Mouse (Mus musculus): ENCODE results near the gene Col27a1. TPM values are rescaled to one million over a fixed set of nuclear protein-coding genes. Genes with fewer than 3 reads are reported as not detected.

Col27a1 gene
- polyA plus RNA-seq, 1 experiment, result 1.4 TPM

DNA sequence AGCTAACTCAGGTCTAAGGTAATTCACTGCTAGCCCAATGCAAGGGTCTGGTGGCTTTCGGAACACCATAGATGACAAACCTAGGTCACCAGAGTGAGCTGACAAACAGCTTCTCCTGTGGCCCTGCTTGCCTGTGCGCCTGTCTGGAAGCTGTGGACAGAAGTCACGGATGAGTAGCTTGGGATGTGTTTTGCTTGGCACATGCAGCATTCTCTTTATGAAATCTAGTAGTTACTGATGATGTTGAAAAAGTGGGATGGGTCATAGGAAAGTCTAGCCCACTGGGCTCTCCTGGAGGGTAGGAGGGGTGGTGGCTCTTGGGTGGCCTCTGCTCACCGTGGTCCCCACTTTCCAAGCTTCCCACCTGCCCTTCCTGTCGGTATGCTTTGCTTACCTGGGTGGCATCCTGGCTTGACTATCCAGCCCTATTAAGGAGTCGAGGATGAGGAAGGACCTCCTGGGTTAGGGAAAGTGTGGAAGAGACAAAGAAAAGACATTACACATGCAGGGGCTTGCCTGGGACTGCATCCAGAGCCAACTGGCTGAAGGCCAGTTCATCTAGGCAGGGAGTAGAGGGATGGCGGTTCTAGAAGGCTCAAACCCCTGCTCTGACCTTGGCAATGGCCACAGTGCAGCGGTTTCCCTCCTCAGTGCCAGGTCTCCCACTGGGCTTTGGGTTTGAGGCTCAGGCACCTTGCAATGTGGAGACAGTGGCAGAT, 12.5 kb downstream of the Col27a1 start:
- Histone ChIP-seq H3K4me1 (ENCODE audit: control insufficient read depth, insufficient read depth, low read length) (no peaks in the 10 kb centered on the region), H3K4me3 (ENCODE audit: low read depth, low read length) (no peak overlapping the region), H3K36me3 (ENCODE audit: control insufficient read depth, insufficient read depth, low read length, poor library complexity, severe bottlenecking) (no peaks in the 10 kb centered on the region), H3K27me3 (ENCODE audit: control insufficient read depth, insufficient read depth, low read length, poor library complexity, severe bottlenecking) (no peaks in the 10 kb centered on the region), H3K9me3 (replicated peaks; ENCODE audit: control insufficient read depth, insufficient read depth, low read length, poor library complexity, severe bottlenecking) (no peaks in the 10 kb centered on the region), H3K9ac (ENCODE audit: low read depth, poor library complexity, severe bottlenecking) (no peak overlapping the region), H3K27ac (ENCODE audit: insufficient read depth, low read length) (no peak overlapping the region)
- no peak for TF ChIP-seq EP300 (IDR thresholded peaks at IDR 0.05; ENCODE audit: insufficient read depth, low read depth, low read length)
- no peak for TF ChIP-seq CTCF (IDR thresholded peaks at IDR 0.05; ENCODE audit: low read depth, low read length)
- TF ChIP-seq POLR2A (IDR thresholded peaks at IDR 0.05; ENCODE audit: insufficient read depth, low read length), result no peak

DNA sequence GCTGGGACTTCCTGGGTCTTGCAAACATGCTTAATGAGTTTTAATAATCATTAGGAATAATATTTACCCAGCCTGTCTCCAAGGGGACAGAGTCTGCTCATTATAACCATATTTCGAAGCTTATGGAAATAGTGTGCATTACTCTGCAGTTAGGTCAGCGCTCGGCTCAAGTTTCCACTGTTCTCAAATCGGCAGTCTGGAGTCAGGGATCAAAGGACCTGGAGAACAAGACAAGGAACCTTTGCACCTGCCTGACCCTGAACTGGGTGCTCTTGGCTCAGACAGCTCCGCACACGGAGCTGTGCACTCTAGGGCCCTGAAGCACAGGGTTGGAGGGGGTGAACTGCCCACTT, 13.1 kb downstream of the Col27a1 start:
- no peak overlapping the region for H3K27ac ChIP-seq (ENCODE audit: insufficient read depth, low read length)

DNA sequence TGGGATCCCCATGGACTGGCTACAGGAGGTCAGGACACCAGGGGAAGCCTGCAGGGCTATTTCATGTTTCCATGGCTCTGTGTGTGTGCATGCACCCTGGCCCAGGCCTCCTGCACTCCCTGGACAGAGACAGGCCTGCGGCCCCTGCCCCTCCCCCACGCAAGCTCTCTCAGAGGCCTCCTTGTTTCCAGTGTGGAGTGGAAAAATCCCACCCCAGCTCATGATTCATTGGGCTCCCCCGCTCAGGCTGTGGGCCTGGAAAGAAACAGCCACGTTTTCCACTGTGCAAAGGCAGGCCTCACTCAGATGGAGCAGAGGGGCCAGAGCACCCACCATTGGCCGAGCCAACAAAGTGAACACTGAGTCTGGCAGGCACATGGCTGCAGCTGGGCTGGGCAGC, 15.1 kb downstream of the Col27a1 start:
- no peak overlapping the region for H3K9ac ChIP-seq (ENCODE audit: low read depth, poor library complexity, severe bottlenecking)
- H3K36me3 ChIP-seq (ENCODE audit: control insufficient read depth, insufficient read depth, low read length, poor library complexity, severe bottlenecking), result no peaks in the 10 kb centered on the region
- H3K27me3 ChIP-seq (ENCODE audit: control insufficient read depth, insufficient read depth, low read length, poor library complexity, severe bottlenecking), result no peaks in the 10 kb centered on the region
- TF ChIP-seq CTCF (IDR thresholded peaks at IDR 0.05; ENCODE audit: low read depth, low read length), result no peak
- TF ChIP-seq POLR2A (IDR thresholded peaks at IDR 0.05; ENCODE audit: insufficient read depth, low read length), result no peak
- TF ChIP-seq EP300 (IDR thresholded peaks at IDR 0.05; ENCODE audit: insufficient read depth, low read depth, low read length), result no peak
- no peak overlapping the region for H3K27ac ChIP-seq (ENCODE audit: insufficient read depth, low read length)
- H3K4me1 ChIP-seq (ENCODE audit: control insufficient read depth, insufficient read depth, low read length), result no peaks in the 10 kb centered on the region
- H3K4me3 ChIP-seq (ENCODE audit: low read depth, low read length), result no peak overlapping the region
- no peaks in the 10 kb centered on the region for H3K9me3 ChIP-seq (replicated peaks; ENCODE audit: control insufficient read depth, insufficient read depth, low read length, poor library complexity, severe bottlenecking)

More for the DNA sequence above, 13.1 kb downstream of the Col27a1 start:
- no peaks in the 10 kb centered on the region for H3K27me3 ChIP-seq (ENCODE audit: control insufficient read depth, insufficient read depth, low read length, poor library complexity, severe bottlenecking)
- no peaks in the 10 kb centered on the region for H3K9me3 ChIP-seq (replicated peaks; ENCODE audit: control insufficient read depth, insufficient read depth, low read length, poor library complexity, severe bottlenecking)
- no peaks in the 10 kb centered on the region for H3K36me3 ChIP-seq (ENCODE audit: control insufficient read depth, insufficient read depth, low read length, poor library complexity, severe bottlenecking)
- no peaks in the 10 kb centered on the region for H3K4me1 ChIP-seq (ENCODE audit: control insufficient read depth, insufficient read depth, low read length)
- no peak for TF ChIP-seq POLR2A (IDR thresholded peaks at IDR 0.05; ENCODE audit: insufficient read depth, low read length)
- H3K9ac ChIP-seq (ENCODE audit: low read depth, poor library complexity, severe bottlenecking), result no peak overlapping the region
- H3K4me3 ChIP-seq (ENCODE audit: low read depth, low read length), result no peak overlapping the region

DNA sequence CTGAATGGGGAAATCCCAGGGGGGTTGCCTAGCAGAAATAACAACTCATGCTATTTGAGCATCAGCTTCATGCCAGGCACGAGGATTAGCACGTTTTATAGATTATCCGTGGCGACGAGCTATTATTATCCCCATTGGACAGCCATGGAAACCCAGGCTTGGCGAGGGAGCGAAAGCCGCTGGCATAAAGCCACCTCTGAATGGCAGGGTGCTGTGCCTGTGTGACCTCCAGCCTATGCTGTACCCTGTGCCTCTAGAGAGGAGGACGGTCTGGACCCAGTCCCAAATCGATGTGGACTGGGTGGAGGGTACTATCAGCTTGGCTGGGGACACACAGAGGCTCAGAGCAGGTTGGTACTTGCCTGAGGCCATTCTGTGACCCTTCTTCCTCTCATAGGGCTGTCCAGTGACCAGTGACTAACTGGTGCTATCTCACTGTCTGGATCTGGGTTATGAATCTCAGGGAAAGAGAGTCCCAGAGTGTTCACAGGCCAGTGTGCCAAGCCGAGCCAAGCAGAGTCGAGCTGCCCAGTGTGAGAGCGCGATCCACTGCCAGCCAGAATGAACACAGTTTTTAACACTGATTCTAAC, 16.3 kb downstream of the Col27a1 start:
- Histone ChIP-seq H3K9ac (ENCODE audit: low read depth, poor library complexity, severe bottlenecking) (no peak overlapping the region), H3K36me3 (ENCODE audit: control insufficient read depth, insufficient read depth, low read length, poor library complexity, severe bottlenecking) (no peaks in the 10 kb centered on the region), H3K4me3 (ENCODE audit: low read depth, low read length) (no peak overlapping the region), H3K27ac (ENCODE audit: insufficient read depth, low read length) (no peak overlapping the region), H3K27me3 (ENCODE audit: control insufficient read depth, insufficient read depth, low read length, poor library complexity, severe bottlenecking) (no peaks in the 10 kb centered on the region), H3K4me1 (ENCODE audit: control insufficient read depth, insufficient read depth, low read length) (no peaks in the 10 kb centered on the region), H3K9me3 (replicated peaks; ENCODE audit: control insufficient read depth, insufficient read depth, low read length, poor library complexity, severe bottlenecking) (no peaks in the 10 kb centered on the region)
- TF ChIP-seq CTCF (IDR thresholded peaks at IDR 0.05; ENCODE audit: low read depth, low read length), result no peak
- TF ChIP-seq EP300 (IDR thresholded peaks at IDR 0.05; ENCODE audit: insufficient read depth, low read depth, low read length), result no peak
- TF ChIP-seq POLR2A (IDR thresholded peaks at IDR 0.05; ENCODE audit: insufficient read depth, low read length), result no peak

DNA sequence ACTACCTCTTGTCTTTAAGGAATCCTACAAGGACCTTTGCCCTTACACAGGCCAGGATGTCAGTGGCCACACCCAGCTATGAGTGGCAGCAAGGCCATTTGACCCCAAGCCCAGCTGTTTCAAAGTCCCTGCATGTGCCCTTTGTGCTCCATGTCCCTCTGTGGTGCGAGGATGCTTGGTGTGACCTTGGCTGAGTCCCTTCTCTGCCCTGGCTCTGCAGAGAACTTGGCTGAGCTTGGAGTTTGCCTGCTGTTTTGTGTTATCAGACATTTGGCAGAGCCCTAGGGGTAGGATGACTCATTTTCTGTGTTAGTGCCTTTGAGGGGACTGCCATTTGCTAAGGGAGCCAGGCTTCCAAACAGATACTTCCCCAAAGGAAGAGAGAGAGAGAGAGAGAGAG, 17.3 kb downstream of the Col27a1 start:
- TF ChIP-seq EP300 (IDR thresholded peaks at IDR 0.05; ENCODE audit: insufficient read depth, low read depth, low read length) (no peak), CTCF (IDR thresholded peaks at IDR 0.05; ENCODE audit: low read depth, low read length) (no peak), POLR2A (IDR thresholded peaks at IDR 0.05; ENCODE audit: insufficient read depth, low read length) (no peak)
- Histone ChIP-seq H3K27me3 (ENCODE audit: control insufficient read depth, insufficient read depth, low read length, poor library complexity, severe bottlenecking) (no peaks in the 10 kb centered on the region), H3K4me3 (ENCODE audit: low read depth, low read length) (no peak overlapping the region), H3K9me3 (replicated peaks; ENCODE audit: control insufficient read depth, insufficient read depth, low read length, poor library complexity, severe bottlenecking) (no peaks in the 10 kb centered on the region), H3K27ac (ENCODE audit: insufficient read depth, low read length) (no peak overlapping the region), H3K9ac (ENCODE audit: low read depth, poor library complexity, severe bottlenecking) (no peak overlapping the region), H3K36me3 (ENCODE audit: control insufficient read depth, insufficient read depth, low read length, poor library complexity, severe bottlenecking) (no peaks in the 10 kb centered on the region), H3K4me1 (ENCODE audit: control insufficient read depth, insufficient read depth, low read length) (no peaks in the 10 kb centered on the region)

DNA sequence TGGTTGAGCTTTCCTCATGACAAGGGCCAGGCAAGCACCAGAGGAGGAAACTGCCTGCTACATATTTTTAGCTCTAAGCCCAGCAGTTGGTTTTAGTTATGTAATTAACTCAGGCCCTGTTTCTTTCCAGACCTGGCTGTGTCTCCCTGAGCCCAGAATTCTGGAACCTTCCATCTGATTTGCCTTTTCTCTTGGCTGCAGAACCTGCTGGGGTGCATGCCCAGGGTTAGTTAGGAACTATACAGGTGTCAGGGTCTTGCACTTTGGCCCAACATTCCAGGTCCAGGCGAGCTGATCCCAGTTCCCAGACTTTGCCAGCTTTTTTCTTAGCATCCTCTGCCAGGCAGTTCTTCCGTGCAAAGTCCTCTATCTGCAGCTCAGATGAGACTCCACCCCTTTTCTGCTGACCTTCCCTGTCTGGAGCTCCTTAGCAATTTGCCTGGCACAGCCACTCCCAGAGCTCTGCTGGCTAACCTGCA, 18.8 kb downstream of the Col27a1 start:
- H3K36me3 ChIP-seq (ENCODE audit: control insufficient read depth, insufficient read depth, low read length, poor library complexity, severe bottlenecking), result no peaks in the 10 kb centered on the region
- H3K27ac ChIP-seq (ENCODE audit: insufficient read depth, low read length), result no peak overlapping the region
- no peak overlapping the region for H3K9ac ChIP-seq (ENCODE audit: low read depth, poor library complexity, severe bottlenecking)
- TF ChIP-seq EP300 (IDR thresholded peaks at IDR 0.05; ENCODE audit: insufficient read depth, low read depth, low read length) (no peak), POLR2A (IDR thresholded peaks at IDR 0.05; ENCODE audit: insufficient read depth, low read length) (no peak), CTCF (IDR thresholded peaks at IDR 0.05; ENCODE audit: low read depth, low read length) (no peak)
- H3K9me3 ChIP-seq (replicated peaks; ENCODE audit: control insufficient read depth, insufficient read depth, low read length, poor library complexity, severe bottlenecking), result no peaks in the 10 kb centered on the region
- H3K4me3 ChIP-seq (ENCODE audit: low read depth, low read length), result no peak overlapping the region
- H3K27me3 ChIP-seq (ENCODE audit: control insufficient read depth, insufficient read depth, low read length, poor library complexity, severe bottlenecking), result no peaks in the 10 kb centered on the region
- H3K4me1 ChIP-seq (ENCODE audit: control insufficient read depth, insufficient read depth, low read length), result no peaks in the 10 kb centered on the region

Measured in ES-Bruce4 (cell line).